Mouse (Mus musculus) cerebellum, adult 18-20 months (tissue): ENCODE results near the gene Gnai2.

Experiments
- DNase-seq, 2 experiments: peaks; one replicate each; pipeline ENCODE4 v3.0.0; 2021

Gene Gnai2

GRCm38 (mm10) chr9:107608741-107609432 is 26.3 kb downstream of the Gnai2 start, which contains the start of gene Sema3b:
Gene Sema3b, minus strand, starts transcription at chr9:107609229.
- DNase-seq: no peak

- DNase-seq: no peak
Observed at GRCm38 (mm10) chr9:107607653-107608245, 27.4 kb downstream of the Gnai2 start.

- no peak for DNase-seq
Observed at GRCm38 (mm10) chr9:107607036-107607435, 28.1 kb downstream of the Gnai2 start.

GRCm38 (mm10) chr9:107606591-107606990 is 28.6 kb downstream of the Gnai2 start:
- no peak for DNase-seq

- DNase-seq: no peak
Observed at GRCm38 (mm10) chr9:107605041-107605661, 30.0 kb downstream of the Gnai2 start.

GRCm38 (mm10) chr9:107603251-107603650 is 31.9 kb downstream of the Gnai2 start:
- DNase-seq: no peak

GRCm38 (mm10) chr9:107602068-107602648 is 33.0 kb downstream of the Gnai2 start:
- peak; percentile 91 to 94 for DNase-seq

- DNase-seq: no peak
Observed at GRCm38 (mm10) chr9:107601275-107601674, 33.9 kb downstream of the Gnai2 start.

- DNase-seq: peak in 1 of 2 experiments; percentile 40
Observed at GRCm38 (mm10) chr9:107600745-107601144, 34.4 kb downstream of the Gnai2 start.

GRCm38 (mm10) chr9:107599842-107600241 is 35.3 kb downstream of the Gnai2 start:
- peak; percentile 68 to 72 for DNase-seq

GRCm38 (mm10) chr9:107599433-107599832 is 35.7 kb downstream of the Gnai2 start:
- DNase-seq: peak in 1 of 2 experiments; percentile 18

DNA sequence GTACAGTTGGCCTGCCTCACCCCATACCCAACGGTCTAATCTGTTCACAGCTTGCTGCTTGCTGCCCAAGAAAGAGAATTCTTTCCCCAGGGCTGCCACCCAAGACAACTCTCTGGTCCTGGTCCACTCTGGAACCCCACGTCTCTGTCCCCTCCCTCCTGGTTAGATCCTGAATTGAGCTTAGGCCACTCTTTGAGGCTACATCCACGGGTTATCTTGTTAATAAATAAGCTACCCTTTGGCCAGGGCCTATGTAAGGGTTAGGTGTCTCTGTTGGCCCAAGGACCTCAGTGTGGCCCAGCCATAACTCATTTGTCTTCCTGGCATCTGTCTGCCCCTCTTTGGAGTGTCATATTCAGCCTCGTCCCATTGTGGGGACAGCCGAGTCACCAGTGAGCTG is 36.8 kb downstream of the Gnai2 start:
- no peak for DNase-seq

GRCm38 (mm10) chr9:107596619-107597569 is 38.3 kb downstream of the Gnai2 start:
- no peak for DNase-seq

DNA sequence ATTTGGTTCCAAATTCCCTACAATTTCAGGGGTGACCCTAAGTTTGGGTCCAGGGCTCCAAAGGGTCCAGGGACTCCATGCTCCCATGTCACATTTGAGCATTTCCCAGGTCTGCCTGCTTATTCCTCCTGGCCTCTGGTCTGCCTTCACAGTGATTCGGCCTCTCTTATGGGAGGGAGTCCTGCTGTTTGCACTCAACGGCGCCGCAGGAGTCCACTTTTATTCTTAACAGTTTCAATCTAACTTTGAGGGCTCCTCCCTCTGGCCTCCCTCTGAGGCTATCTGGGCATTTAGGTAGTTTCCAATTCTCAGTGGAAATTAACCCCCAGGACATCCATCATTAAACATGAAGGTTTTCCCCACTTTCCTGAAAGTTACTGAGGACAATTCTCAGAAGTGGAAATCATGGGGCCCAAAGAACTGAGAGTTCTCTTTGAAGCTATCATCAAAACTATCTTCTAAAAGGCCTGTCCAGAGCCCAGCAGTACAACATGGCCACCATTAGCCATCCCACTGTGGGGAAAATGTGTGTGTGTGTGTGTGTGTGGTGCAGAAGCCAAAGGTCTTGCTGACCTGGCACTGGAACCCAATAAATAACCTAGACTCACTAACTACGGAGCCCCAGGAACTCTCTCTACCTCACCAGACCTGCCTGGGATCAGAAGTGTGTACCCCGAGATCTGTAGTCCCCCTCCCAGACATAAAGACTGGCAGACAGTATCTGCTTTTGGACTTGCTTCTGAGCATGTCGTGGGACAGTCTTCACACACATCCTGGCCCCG is 40.7 kb downstream of the Gnai2 start:
- DNase-seq: no peak

DNA sequence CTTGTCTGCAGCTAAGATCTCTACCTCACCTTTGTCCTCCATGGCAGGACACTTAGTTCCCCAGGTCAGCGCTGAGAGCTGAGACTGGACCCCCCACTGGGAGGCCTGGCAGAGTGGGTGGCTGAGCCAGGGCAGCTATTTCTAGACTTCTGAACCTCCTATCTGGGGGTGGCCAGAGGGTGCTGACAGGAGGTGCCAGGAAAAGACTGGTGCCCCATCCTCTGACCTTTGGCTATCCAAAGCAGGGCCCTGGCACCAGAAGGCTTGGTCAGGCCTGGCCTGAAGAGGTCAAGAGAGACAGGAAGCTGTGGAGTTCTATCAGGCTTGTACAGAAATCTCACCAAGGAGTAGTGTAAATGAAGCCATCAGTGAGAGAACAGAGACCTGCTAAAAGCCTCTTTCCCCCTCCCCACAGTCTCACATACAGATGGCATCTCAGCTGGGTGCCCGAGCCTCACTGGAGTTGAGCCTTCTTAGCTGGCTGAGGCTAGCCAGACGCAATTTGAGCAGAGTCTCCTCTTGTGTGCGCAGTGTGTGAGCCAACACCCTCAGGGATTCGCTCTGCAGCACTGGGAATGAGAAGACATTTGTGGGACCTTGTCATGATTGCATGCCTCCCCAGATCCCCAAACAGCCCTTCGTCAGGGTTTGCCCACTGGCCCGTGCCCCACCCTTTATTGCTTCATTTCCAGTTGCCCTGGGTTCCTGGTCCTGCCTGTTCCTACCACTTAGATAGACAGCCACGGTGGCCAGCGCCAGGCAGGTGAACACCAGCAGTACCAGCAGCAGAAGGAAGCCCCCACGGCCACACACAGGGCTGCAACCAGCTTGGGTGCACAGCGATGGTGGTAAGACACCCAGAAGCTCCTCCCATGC is 41.8 kb downstream of the Gnai2 start:
- DNase-seq: peak; percentile 88 to 93

- DNase-seq: no peak
Observed at GRCm38 (mm10) chr9:107590773-107591060, 44.5 kb downstream of the Gnai2 start.

DNA sequence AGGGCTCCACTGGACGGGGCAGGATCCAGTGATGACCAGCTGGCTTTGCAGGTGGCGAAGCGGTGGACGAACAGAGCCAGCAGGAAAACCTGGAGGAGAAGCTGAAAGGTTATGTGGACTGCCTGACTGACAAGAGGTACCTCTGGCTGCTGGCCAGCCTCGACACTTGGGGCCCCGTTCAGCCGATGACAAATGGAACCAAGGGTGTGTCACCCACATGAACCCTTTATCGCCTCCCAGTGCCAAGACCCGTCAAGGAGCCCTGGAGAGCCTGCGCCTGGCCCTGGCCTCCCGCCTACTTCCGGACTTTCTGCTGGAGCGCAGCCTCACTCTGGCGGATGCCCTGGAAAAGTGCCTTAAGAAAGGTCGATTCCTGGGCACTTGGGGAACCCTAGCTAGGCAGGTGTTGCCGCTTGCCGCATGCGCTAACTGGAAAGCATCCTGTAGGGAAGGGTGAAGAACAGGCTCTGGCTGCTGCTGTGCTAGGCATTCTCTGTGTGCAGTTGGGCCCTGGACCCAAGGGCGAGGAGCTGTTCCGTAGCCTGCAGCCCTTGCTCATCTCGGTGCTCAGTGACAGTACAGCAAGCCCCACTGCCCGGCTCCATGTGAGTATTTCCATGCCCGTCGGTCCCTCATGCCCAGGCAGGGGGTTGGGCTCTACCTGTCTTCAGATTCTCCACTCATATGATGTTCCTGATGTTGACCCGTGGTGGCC is 45.0 kb downstream of the Gnai2 start:
- peak in 1 of 2 experiments; percentile 45 for DNase-seq

- no peak for DNase-seq
Observed at GRCm38 (mm10) chr9:107587833-107588639, 47.1 kb downstream of the Gnai2 start.
